In the genomic region with DNA sequence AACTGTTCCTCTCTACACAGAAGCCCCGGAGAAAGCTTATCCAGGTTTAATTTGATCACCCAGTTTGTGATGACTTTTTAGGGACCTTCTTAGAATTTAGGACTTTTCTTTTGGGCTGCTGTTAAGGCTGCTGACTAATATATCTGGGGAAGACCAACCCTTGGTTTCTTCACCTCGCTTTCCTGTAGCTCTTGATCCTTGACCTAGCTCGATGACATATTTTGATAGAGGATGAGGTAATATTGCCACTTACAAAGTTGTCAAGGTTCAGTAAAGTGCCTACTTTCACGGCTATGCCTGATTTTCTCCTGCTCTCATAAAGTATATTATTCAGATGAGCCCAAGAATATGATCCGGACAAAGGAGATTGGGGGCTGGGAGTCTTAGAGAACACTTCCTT, we compare ENCODE assay signal across 9 mouse cellular contexts. TPM values are rescaled to one million over a fixed set of nuclear protein-coding genes. Genes with fewer than 3 reads are reported as not detected.
DNase-seq lines count a peak whose midpoint lies in the region; ATAC-seq lines count a peak whose summit lies in the region.
"Had no signal": no experiment of that assay in that cellular context is flagged by ENCODE, and none has a peak within 500 bp of the region (broad histone marks: within the 10 kb centered on the region; RNA-seq: fewer than 3 reads in every experiment).

No protein-coding gene starts in this region.

- H3K27me3 ChIP-seq in heart, embryonic 15.5 days: no peaks in the 10 kb centered on the region
- no peaks in the 10 kb centered on the region for H3K27me3 ChIP-seq in hindbrain, embryonic 13.5 days
- no peaks in the 10 kb centered on the region for H3K27me3 ChIP-seq in midbrain, embryonic 13.5 days
- H3K27me3 ChIP-seq: Patski had no signal

- H3K27ac ChIP-seq in heart, embryonic 15.5 days: peak overlapping the region; percentile 55; the same call in 1 of the 2 replicates
- no peak overlapping the region for H3K27ac ChIP-seq in hindbrain, embryonic 13.5 days
- no peak overlapping the region for H3K27ac ChIP-seq in midbrain, embryonic 13.5 days

- intact Hi-C loops in heart, postnatal 25 days (cut with DNase I): loop anchor here (5.0 kb wide), 1 partner anchor 134 kb away; no protein-coding TSS in a partner anchor

- peak overlapping the region; percentile 81 for H3K4me2 ChIP-seq in heart, embryonic 15.5 days
- peak overlapping the region; percentile 88 for H3K4me2 ChIP-seq in hindbrain, embryonic 13.5 days
- H3K4me2 ChIP-seq in midbrain, embryonic 13.5 days (replicated peaks): peak overlapping the region; percentile 80

- no peaks in the 10 kb centered on the region for H3K36me3 ChIP-seq in heart, embryonic 15.5 days
- H3K36me3 ChIP-seq in hindbrain, embryonic 13.5 days: no peaks in the 10 kb centered on the region
- H3K36me3 ChIP-seq in midbrain, embryonic 13.5 days: no peaks in the 10 kb centered on the region

- peaks cover 24% of the 10 kb centered on the region for H3K4me1 ChIP-seq in heart, embryonic 15.5 days (replicated peaks)
- H3K4me1 ChIP-seq in hindbrain, embryonic 13.5 days (replicated peaks): peaks cover 25% of the 10 kb centered on the region
- peaks cover 28% of the 10 kb centered on the region for H3K4me1 ChIP-seq in midbrain, embryonic 13.5 days (replicated peaks)

- H3K9ac ChIP-seq in heart, embryonic 15.5 days: peak overlapping the region; percentile 97
- peak overlapping the region; percentile 94 for H3K9ac ChIP-seq in hindbrain, embryonic 13.5 days
- H3K9ac ChIP-seq in midbrain, embryonic 13.5 days (replicated peaks): peak overlapping the region; percentile 93

- 11% methylated on average over 5 of the region's 5 CpGs for WGBS in heart, embryonic 15.5 days
- 31% methylated on average over 5 of the region's 5 CpGs for WGBS in hindbrain, embryonic 13.5 days
- 18% methylated on average over 5 of the region's 5 CpGs for WGBS in midbrain, embryonic 13.5 days

- H3K9me3 ChIP-seq in heart, embryonic 15.5 days (replicated peaks): no peaks in the 10 kb centered on the region
- H3K9me3 ChIP-seq in hindbrain, embryonic 13.5 days: no peaks in the 10 kb centered on the region
- H3K9me3 ChIP-seq in midbrain, embryonic 13.5 days: no peaks in the 10 kb centered on the region

- no peak for DNase-seq in heart, postnatal 25 days (ENCODE audit: low spot score)
- DNase-seq in adipocyte (ENCODE audit: low spot score): peak; percentile 21
- DNase-seq in layer of hippocampus, adult 9-10 months (ENCODE audit: low spot score): no peak
- no peak for DNase-seq in layer of hippocampus, postnatal 10 days (ENCODE audit: low spot score in 2 of 2)
- DNase-seq in yolk sac, embryonic 10.5 days (ENCODE audit: low spot score): no peak

- peak overlapping the region; percentile 87 for H3K4me3 ChIP-seq in heart, embryonic 15.5 days
- H3K4me3 ChIP-seq in hindbrain, embryonic 13.5 days: peak overlapping the region; percentile 97
- peak overlapping the region; percentile 89 for H3K4me3 ChIP-seq in midbrain, embryonic 13.5 days (replicated peaks)

- no peak for ATAC-seq in heart, embryonic 15.5 days (replicated peaks; ENCODE audit: insufficient number of reproducible peaks, insufficient read depth, low FRiP score, low read depth)
- 0 out of 2 replicates have a peak, but pooled peaks have one; percentile 22 for ATAC-seq in hindbrain, embryonic 13.5 days (ENCODE audit: low FRiP score)
- no peak for ATAC-seq in midbrain, embryonic 13.5 days

RNA-seq across cellular contexts. Expression of a gene that starts 0.6 kb away (rescaled TPM):
- polyA plus RNA-seq in heart, embryonic 15.5 days (2015; fragmentation: Nextera tagmentation; extraction: Ambion mirVana): 98.1 and 118 TPM in 2 replicates
- 10 to 100 TPM; 40.8 to 45.4 TPM for total RNA-seq in heart, postnatal 25 days (2021)
- 103 and 105 TPM in 2 replicates for polyA plus RNA-seq in hindbrain, embryonic 13.5 days (2015; fragmentation: Nextera tagmentation; extraction: Ambion mirVana)
- polyA plus RNA-seq in midbrain, embryonic 13.5 days (2015; fragmentation: Nextera tagmentation; extraction: Ambion mirVana): 103 TPM in 2 replicates
- 10 to 100 TPM; 60.9 to 66.3 TPM for total RNA-seq in layer of hippocampus, postnatal 10 days (2021)

RNA-seq across cellular contexts. Expression of a gene that starts 13.1 kb away (rescaled TPM):
- polyA plus RNA-seq in heart, embryonic 15.5 days (2015; fragmentation: Nextera tagmentation; extraction: Ambion mirVana): 93.0 and 99.0 TPM in 2 replicates
- 1,000 to 10,000 TPM; 1,803 to 1,950 TPM for total RNA-seq in heart, postnatal 25 days (2021)
- polyA plus RNA-seq in hindbrain, embryonic 13.5 days (2015; fragmentation: Nextera tagmentation; extraction: Ambion mirVana): 58.6 and 60.4 TPM in 2 replicates
- 46.6 and 48.0 TPM in 2 replicates for polyA plus RNA-seq in midbrain, embryonic 13.5 days (2015; fragmentation: Nextera tagmentation; extraction: Ambion mirVana)
- 100 to 1,000 TPM; 221 to 232 TPM for total RNA-seq in layer of hippocampus, postnatal 10 days (2021)
